Mouse (Mus musculus): ENCODE data around the gene Mrpl20. TPM values are rescaled to one million over a fixed set of nuclear protein-coding genes. Genes with fewer than 3 reads are reported as not detected.

Gene Mrpl20
- polyA plus RNA-seq, 1 experiment from 2014 or later: 60.1 TPM

- Histone ChIP-seq H3K36me3 (ENCODE audit: inconsistent target) (no peaks in the 10 kb centered on the region), H3K4me3 (ENCODE audit: inconsistent target) (peak overlapping the region; percentile 42), H3K79me2 (ENCODE audit: inconsistent target) (peaks cover 47% of the 10 kb centered on the region), H3K27ac (no peak overlapping the region)
- WGBS (ENCODE audit: missing documents): 87% methylated on average over 7 of the region's 7 CpGs
These were observed 45.9 kb downstream of the Mrpl20 start for GRCm38 (mm10) chr4:155848434-155849095.

- Histone ChIP-seq H3K27ac (no peak overlapping the region), H3K4me3 (ENCODE audit: inconsistent target) (no peak overlapping the region)
- WGBS (ENCODE audit: missing documents): 95% methylated on average over 2 of the region's 2 CpGs
These were observed 46.7 kb downstream of the Mrpl20 start for GRCm38 (mm10) chr4:155849391-155849790.

GRCm38 (mm10) chr4:155849792-155850451 lies 47.2 kb downstream of the Mrpl20 start:
- 97% methylated on average over 3 of the region's 3 CpGs for WGBS (ENCODE audit: missing documents)
- no peak overlapping the region for H3K27ac ChIP-seq
- peaks cover 47% of the 10 kb centered on the region for H3K79me2 ChIP-seq (ENCODE audit: inconsistent target)
- H3K36me3 ChIP-seq (ENCODE audit: inconsistent target): no peaks in the 10 kb centered on the region; the same call in 1 of the 2 replicates
- H3K4me3 ChIP-seq (ENCODE audit: inconsistent target): no peak overlapping the region

More at GRCm38 (mm10) chr4:155849391-155849790, 46.7 kb downstream of the Mrpl20 start:
- no peaks in the 10 kb centered on the region for H3K36me3 ChIP-seq (ENCODE audit: inconsistent target)
- H3K79me2 ChIP-seq (ENCODE audit: inconsistent target): peaks cover 47% of the 10 kb centered on the region

GRCm38 (mm10) chr4:155851368-155851767 lies 48.7 kb downstream of the Mrpl20 start:
- Histone ChIP-seq H3K4me3 (ENCODE audit: inconsistent target) (no peak overlapping the region), H3K79me2 (ENCODE audit: inconsistent target) (peaks cover 47% of the 10 kb centered on the region), H3K36me3 (ENCODE audit: inconsistent target) (peaks cover 9% of the 10 kb centered on the region; the same call in 1 of the 2 replicates), H3K27ac (no peak overlapping the region)
- WGBS (ENCODE audit: missing documents): 83% methylated on average over 3 of the region's 3 CpGs

GRCm38 (mm10) chr4:155851951-155852411 lies 49.3 kb downstream of the Mrpl20 start:
- peaks cover 47% of the 10 kb centered on the region for H3K79me2 ChIP-seq (ENCODE audit: inconsistent target)
- no peak overlapping the region for H3K4me3 ChIP-seq (ENCODE audit: inconsistent target)
- H3K36me3 ChIP-seq (ENCODE audit: inconsistent target): peaks cover 9% of the 10 kb centered on the region; the same call in 1 of the 2 replicates
- 95% methylated on average over 2 of the region's 2 CpGs for WGBS (ENCODE audit: missing documents)
- no peak overlapping the region for H3K27ac ChIP-seq

GRCm38 (mm10) chr4:155853421-155853820 lies 50.7 kb downstream of the Mrpl20 start:
- H3K27ac ChIP-seq: no peak overlapping the region
- no peak overlapping the region for H3K4me3 ChIP-seq (ENCODE audit: inconsistent target)
- H3K36me3 ChIP-seq (ENCODE audit: inconsistent target): peaks cover 9% of the 10 kb centered on the region; the same call in 1 of the 2 replicates
- 93% methylated on average over 9 of the region's 9 CpGs for WGBS (ENCODE audit: missing documents)
- peaks cover 41% of the 10 kb centered on the region for H3K79me2 ChIP-seq (ENCODE audit: inconsistent target)

GRCm38 (mm10) chr4:155854991-155855390 lies 52.3 kb downstream of the Mrpl20 start:
- H3K36me3 ChIP-seq (ENCODE audit: inconsistent target): peaks cover 9% of the 10 kb centered on the region; the same call in 1 of the 2 replicates
- WGBS (ENCODE audit: missing documents): 93% methylated on average over 12 of the region's 12 CpGs

GRCm38 (mm10) chr4:155856071-155856470 lies 53.4 kb downstream of the Mrpl20 start:
- 75% methylated on average over 11 of the region's 12 CpGs for WGBS (ENCODE audit: missing documents)
- Histone ChIP-seq H3K27ac (no peak overlapping the region), H3K36me3 (ENCODE audit: inconsistent target) (peaks cover 9% of the 10 kb centered on the region; the same call in 1 of the 2 replicates), H3K4me3 (ENCODE audit: inconsistent target) (no peak overlapping the region), H3K79me2 (ENCODE audit: inconsistent target) (peaks cover 15% of the 10 kb centered on the region)

More at GRCm38 (mm10) chr4:155854991-155855390, 52.3 kb downstream of the Mrpl20 start:
- H3K79me2 ChIP-seq (ENCODE audit: inconsistent target): peaks cover 25% of the 10 kb centered on the region
- no peak overlapping the region for H3K4me3 ChIP-seq (ENCODE audit: inconsistent target)
- H3K27ac ChIP-seq: no peak overlapping the region

- Histone ChIP-seq H3K36me3 (ENCODE audit: inconsistent target) (peaks cover 9% of the 10 kb centered on the region; the same call in 1 of the 2 replicates), H3K27ac (no peak overlapping the region), H3K4me3 (ENCODE audit: inconsistent target) (no peak overlapping the region), H3K79me2 (ENCODE audit: inconsistent target) (peaks cover 6% of the 10 kb centered on the region; the same call in 1 of the 2 replicates)
- 90% methylated on average over 3 of the region's 3 CpGs for WGBS (ENCODE audit: missing documents)
These were observed 54.2 kb downstream of the Mrpl20 start for GRCm38 (mm10) chr4:155856881-155857280.

GRCm38 (mm10) chr4:155859318-155859717 lies 56.6 kb downstream of the Mrpl20 start:
- 71% methylated on average over 11 of the region's 13 CpGs for WGBS (ENCODE audit: missing documents)
- H3K79me2 ChIP-seq (ENCODE audit: inconsistent target): no peaks in the 10 kb centered on the region
- peaks cover 9% of the 10 kb centered on the region; the same call in 1 of the 2 replicates for H3K36me3 ChIP-seq (ENCODE audit: inconsistent target)

More at GRCm38 (mm10) chr4:155859318-155859717, 56.6 kb downstream of the Mrpl20 start:
- H3K4me3 ChIP-seq (ENCODE audit: inconsistent target): no peak overlapping the region
- H3K27ac ChIP-seq: no peak overlapping the region

Other genes starting within 250 kb of the Mrpl20 start
- gene Nadk, start 240.5 kb upstream of the Mrpl20 start, polyA plus RNA-seq (2018): 75.4 to 129 TPM (median 88.2 TPM) in 3 replicates
- gene Slc35e2, start 201.5 kb upstream of the Mrpl20 start, polyA plus RNA-seq (2018): 4.6 to 4.9 TPM (median 4.8 TPM) in 3 replicates
- 67.8 to 153 TPM (median 75.9 TPM) in 3 replicates for gene Cdk11b, start 178.0 kb upstream of the Mrpl20 start, polyA plus RNA-seq (2018)
- not detected in 3 replicates for gene Gm10563, start 157.5 kb upstream of the Mrpl20 start, polyA plus RNA-seq (2018)
- not detected in 3 replicates for gene Mmp23, start 149.5 kb upstream of the Mrpl20 start, polyA plus RNA-seq (2018)
- gene Mib2, start 133.7 kb upstream of the Mrpl20 start, polyA plus RNA-seq (2018): 9.5 to 29.7 TPM (median 12.3 TPM) in 3 replicates
- gene Fndc10, start 108.5 kb upstream of the Mrpl20 start, polyA plus RNA-seq (2018): 1.1 to 1.9 TPM (median 1.4 TPM) in 3 replicates
- gene Ssu72, start 98.1 kb upstream of the Mrpl20 start, polyA plus RNA-seq (2018): 125 to 264 TPM (median 166 TPM) in 3 replicates
- gene Tmem240, start 68.1 kb upstream of the Mrpl20 start, polyA plus RNA-seq (2018): 0.10 to 1.0 TPM (median 0.32 TPM) in 3 replicates
- 11.3 to 32.7 TPM (median 12.1 TPM) in 3 replicates for gene Atad3a, start 41.8 kb upstream of the Mrpl20 start, polyA plus RNA-seq (2018)
- 0.09 to 0.10 TPM in 2 of 3 replicates, not detected in the other for gene Vwa1, start 28.2 kb upstream of the Mrpl20 start, polyA plus RNA-seq (2018)
- gene Tmem88b, start 17.0 kb upstream of the Mrpl20 start, polyA plus RNA-seq (2018): not detected in 3 replicates
- gene Ankrd65, start 12.4 kb upstream of the Mrpl20 start, polyA plus RNA-seq (2018): not detected in 3 replicates
- 21.9 to 54.1 TPM (median 31.3 TPM) in 3 replicates for gene Ccnl2, start 9.6 kb downstream of the Mrpl20 start, polyA plus RNA-seq (2018)
- gene Aurkaip1, start 28.4 kb downstream of the Mrpl20 start, polyA plus RNA-seq (2018): 66.8 to 92.5 TPM (median 68.1 TPM) in 3 replicates
- gene Mxra8, start 36.8 kb downstream of the Mrpl20 start, polyA plus RNA-seq (2018): 0.19 to 1.1 TPM (median 0.32 TPM) in 3 replicates
- 6.2 to 13.8 TPM (median 12.2 TPM) in 3 replicates for gene Dvl1, start 44.5 kb downstream of the Mrpl20 start, polyA plus RNA-seq (2018)
- gene Tas1r3, start 60.5 kb downstream of the Mrpl20 start, polyA plus RNA-seq (2018): 0.04 to 0.11 TPM in 2 of 3 replicates, not detected in the other
- gene Cptp, start 66.6 kb downstream of the Mrpl20 start, polyA plus RNA-seq (2018): 6.6 to 11.4 TPM (median 8.7 TPM) in 3 replicates
- gene Ints11, start 66.7 kb downstream of the Mrpl20 start, polyA plus RNA-seq (2018): 11.2 to 22.1 TPM (median 18.6 TPM) in 3 replicates
- 12.4 to 21.3 TPM (median 17.4 TPM) in 3 replicates for gene Pusl1, start 88.9 kb downstream of the Mrpl20 start, polyA plus RNA-seq (2018)
- 8.2 to 8.7 TPM (median 8.3 TPM) in 3 replicates for gene Acap3, start 88.9 kb downstream of the Mrpl20 start, polyA plus RNA-seq (2018)
- 55.7 to 67.6 TPM (median 65.4 TPM) in 3 replicates for gene Ube2j2, start 141.0 kb downstream of the Mrpl20 start, polyA plus RNA-seq (2018)
- 5.3 to 17.5 TPM (median 14.9 TPM) in 3 replicates for gene C1qtnf12, start 159.4 kb downstream of the Mrpl20 start, polyA plus RNA-seq (2018)
- gene B3galt6, start 189.8 kb downstream of the Mrpl20 start, polyA plus RNA-seq (2018): 1.4 to 6.1 TPM (median 2.9 TPM) in 3 replicates
- gene Sdf4, start 190.0 kb downstream of the Mrpl20 start, polyA plus RNA-seq (2018): 261 to 438 TPM (median 289 TPM) in 3 replicates
- 0.47 to 0.95 TPM (median 0.93 TPM) in 3 replicates for gene Tnfrsf4, start 211.0 kb downstream of the Mrpl20 start, polyA plus RNA-seq (2018)
- gene Tnfrsf18, start 223.3 kb downstream of the Mrpl20 start, polyA plus RNA-seq (2018): 0.29 to 0.30 TPM in 2 of 3 replicates, not detected in the other